Mouse (Mus musculus) E14TG2a.4 (cell line): Measurements from ENCODE around the gene Gpx7.
A peak's percentile ranks its signal among the peaks of the same experiment; 100 is the strongest.
"Not testable (repeated sequence)": the region's sequence is repeated elsewhere in the genome, so short reads cannot be mapped to it uniquely, and the experiment has no call there.

Source experiments
- H3K27me3 ChIP-seq: 2 replicates; pipeline ENCODE4 v1.6.1; 2014; ENCODE audit warnings: low read length, control low read depth; ENCODE audit not compliant: insufficient read depth
- H3K36me3 ChIP-seq: 2 replicates; pipeline ENCODE4 v1.6.1; 2014; ENCODE audit warnings: low read length, control low read depth; ENCODE audit not compliant: insufficient read depth
- H3K4me1 ChIP-seq: replicated peaks from 2 replicates; pipeline ENCODE4 v1.6.1; 2014; ENCODE audit warnings: low read depth, low read length, control low read depth
- H3K4me3 ChIP-seq: replicated peaks from 2 replicates; pipeline ENCODE4 v1.5.1; 2014; ENCODE audit warnings: mild to moderate bottlenecking, low read length
- H3K9me3 ChIP-seq: 2 replicates; pipeline ENCODE4 v1.6.1; 2014; ENCODE audit warnings: low read length, control low read depth
- CTCF ChIP-seq: conservative IDR thresholded peaks from 2 replicates; pipeline ENCODE4 v1.5.1; 2014; ENCODE audit warnings: low read length
- NANOG ChIP-seq: IDR thresholded peaks from 2 replicates; pipeline ENCODE4 v1.6.1; 2014; ENCODE audit warnings: borderline replicate concordance, low read length, mixed read lengths
- POU5F1 ChIP-seq: IDR thresholded peaks from 2 replicates; pipeline ENCODE4 v1.6.1; 2014; ENCODE audit warnings: low read length, borderline replicate concordance

Gpx7 gene

DNA sequence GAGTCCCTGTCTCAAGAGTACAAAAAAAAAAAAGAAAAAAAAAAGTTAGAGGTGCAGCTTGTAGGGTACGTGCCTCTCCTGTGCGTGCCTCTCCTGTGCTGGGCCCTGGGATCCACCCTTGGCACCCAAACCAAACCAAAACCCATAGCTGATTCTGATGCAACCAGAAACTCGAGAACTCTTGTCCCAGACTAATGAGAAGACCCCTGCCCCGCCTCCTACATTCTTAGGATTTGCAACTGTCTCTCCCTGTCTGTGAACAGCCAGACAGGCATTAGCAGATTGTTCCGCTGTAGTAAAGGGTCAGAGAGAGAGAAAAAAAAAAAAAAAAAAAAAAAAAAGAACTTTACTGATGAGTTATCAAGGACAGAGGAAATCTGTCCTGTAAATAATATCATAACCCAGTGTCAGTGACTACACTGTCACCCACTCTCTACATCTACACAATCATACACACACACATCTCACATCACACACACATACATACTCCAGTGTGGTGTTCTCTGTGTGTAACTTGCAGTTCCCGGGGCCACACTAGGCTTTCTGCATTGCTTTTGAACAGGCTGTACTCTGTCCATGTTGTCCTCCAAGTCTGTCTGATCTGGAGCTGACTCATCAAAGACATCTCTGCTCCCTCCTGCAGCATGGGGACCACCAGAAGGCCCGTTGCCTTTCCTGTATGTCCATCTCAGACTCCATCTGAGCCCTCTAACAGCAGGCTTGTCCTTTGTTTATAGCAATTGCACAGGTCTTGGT, 43.2 kb downstream of the Gpx7 start:
- H3K4me3 ChIP-seq, result peak overlapping the region; percentile 60
- no peaks in the 10 kb centered on the region for H3K36me3 ChIP-seq
- H3K9me3 ChIP-seq, result no peaks in the 10 kb centered on the region
- no peak for TF ChIP-seq CTCF
- TF ChIP-seq NANOG, result no peak
- no peak for TF ChIP-seq POU5F1
- H3K4me1 ChIP-seq, result peaks cover 81% of the 10 kb centered on the region
- no peaks in the 10 kb centered on the region for H3K27me3 ChIP-seq

DNA sequence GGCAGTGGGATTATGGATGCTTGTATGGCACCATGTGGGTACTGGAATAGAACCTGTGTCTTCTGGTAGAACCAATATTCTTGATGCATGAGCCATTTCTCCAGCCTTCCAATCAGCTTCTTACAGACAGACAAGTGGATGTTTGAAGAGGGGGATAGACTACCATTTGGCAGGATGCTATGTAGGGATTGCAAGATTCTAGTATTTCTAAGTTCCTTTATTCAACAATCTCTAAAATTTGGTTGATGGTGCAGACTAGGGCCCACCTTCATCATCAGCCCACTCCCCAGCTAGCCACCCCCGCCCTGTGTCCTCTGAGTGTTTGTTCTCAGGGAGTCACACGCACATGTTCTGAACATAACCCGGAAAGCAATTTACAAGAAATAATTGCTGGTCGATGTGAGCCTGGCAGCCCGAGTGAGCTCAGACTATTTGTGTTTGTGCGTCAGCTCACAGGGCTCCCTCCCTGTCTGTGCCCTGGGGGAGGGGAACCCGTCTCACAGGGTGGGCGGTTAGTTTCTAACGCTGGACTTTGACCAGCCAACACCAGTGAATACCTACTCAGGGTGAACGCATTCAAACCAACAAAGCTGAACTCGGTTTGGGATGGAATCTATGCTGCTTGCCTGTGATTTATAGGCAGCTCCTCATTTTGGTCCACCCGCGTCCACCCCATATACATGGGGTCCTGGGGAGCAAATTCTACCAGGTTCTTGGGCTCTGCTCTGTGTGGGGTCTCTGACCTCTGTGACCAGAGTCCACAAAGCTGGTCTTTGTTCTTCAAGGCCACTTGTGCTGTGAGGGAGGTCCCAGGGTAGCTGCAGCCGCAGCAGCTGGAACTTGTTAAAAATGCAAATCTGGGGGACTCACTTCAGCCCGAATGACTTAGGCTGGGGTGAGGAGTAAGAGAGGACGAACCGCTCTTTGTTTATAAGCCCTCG, 44.2 kb downstream of the Gpx7 start:
- H3K4me1 ChIP-seq, result peaks cover 79% of the 10 kb centered on the region
- no peaks in the 10 kb centered on the region for H3K36me3 ChIP-seq
- TF ChIP-seq CTCF (no peak), POU5F1 (no peak), NANOG (no peak)
- peak overlapping the region; percentile 60 for H3K4me3 ChIP-seq
- no peaks in the 10 kb centered on the region; the same call in 1 of the 2 replicates for H3K27me3 ChIP-seq
- H3K9me3 ChIP-seq, result no peaks in the 10 kb centered on the region

DNA sequence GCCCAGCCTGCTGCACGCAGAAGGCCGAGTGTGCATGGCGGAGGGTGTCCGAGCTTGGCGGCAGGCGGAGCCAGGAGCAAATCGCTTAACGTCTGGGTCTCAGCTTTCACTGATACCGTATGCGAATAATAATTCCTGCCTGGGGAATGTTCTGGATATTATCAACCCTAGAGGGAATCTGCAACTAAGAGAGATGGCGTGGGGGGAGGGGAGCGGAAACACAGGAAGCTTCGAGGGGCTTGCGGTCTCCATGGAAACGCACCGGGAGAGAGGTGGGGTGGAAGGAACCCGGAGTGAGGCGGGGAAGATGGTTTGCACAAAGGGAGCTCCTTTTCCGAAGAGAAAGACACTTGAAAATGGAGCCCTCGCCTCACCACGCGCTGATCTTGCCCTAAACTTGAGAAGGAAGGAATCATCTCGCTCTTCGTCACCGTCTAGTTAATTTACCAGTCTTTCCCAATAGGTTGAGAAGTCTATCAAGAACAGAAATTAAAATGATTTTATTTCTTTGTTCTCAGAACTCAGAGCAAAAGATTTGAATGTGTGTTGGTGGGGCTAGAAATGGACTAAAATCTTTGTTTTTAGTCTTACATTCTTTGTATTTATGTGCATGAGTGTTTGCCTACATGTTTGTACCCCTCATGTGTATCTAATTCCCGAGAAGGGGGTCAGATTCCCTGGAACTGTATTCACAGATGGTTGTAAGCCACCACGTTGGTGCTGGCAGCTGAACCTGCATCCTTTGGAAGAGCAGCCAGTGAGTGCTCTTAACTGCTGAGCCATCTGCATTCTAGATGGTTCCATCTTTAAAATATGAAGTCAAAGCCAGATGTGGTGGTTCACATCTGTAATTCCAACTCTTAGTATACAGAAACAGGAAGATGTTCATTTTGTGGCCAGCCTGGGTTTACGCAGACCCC, 46.4 kb downstream of the Gpx7 start:
- peak overlapping the region; percentile 45 for H3K4me3 ChIP-seq
- TF ChIP-seq CTCF (no peak), NANOG (no peak), POU5F1 (no peak)
- H3K36me3 ChIP-seq, result no peaks in the 10 kb centered on the region
- peaks cover 79% of the 10 kb centered on the region for H3K4me1 ChIP-seq
- H3K9me3 ChIP-seq, result no peaks in the 10 kb centered on the region
- H3K27me3 ChIP-seq, result peaks cover 10% of the 10 kb centered on the region

GRCm38 (mm10) chr4:108358498-108358897, 48.3 kb downstream of the Gpx7 start:
- Histone ChIP-seq H3K4me3 (no peak overlapping the region), H3K4me1 (peaks cover 71% of the 10 kb centered on the region), H3K27me3 (peaks cover 10% of the 10 kb centered on the region), H3K36me3 (no peaks in the 10 kb centered on the region), H3K9me3 (no peaks in the 10 kb centered on the region)
- TF ChIP-seq POU5F1 (no peak), CTCF (no peak), NANOG (no peak)

- H3K27me3 ChIP-seq, result peaks cover 10% of the 10 kb centered on the region
- H3K9me3 ChIP-seq, result no peaks in the 10 kb centered on the region
- TF ChIP-seq CTCF (no peak), NANOG (no peak), POU5F1 (no peak)
- H3K4me3 ChIP-seq, result no peak overlapping the region
- no peaks in the 10 kb centered on the region for H3K36me3 ChIP-seq
- H3K4me1 ChIP-seq, result peaks cover 60% of the 10 kb centered on the region
Measured at GRCm38 (mm10) chr4:108357458-108357857, 49.3 kb downstream of the Gpx7 start.

GRCm38 (mm10) chr4:108353591-108353990, 53.2 kb downstream of the Gpx7 start:
- H3K36me3 ChIP-seq, H3K4me3 ChIP-seq, H3K9me3 ChIP-seq: not testable (repeated sequence)
- peaks cover 10% of the 10 kb centered on the region for H3K27me3 ChIP-seq
- H3K4me1 ChIP-seq, result peaks cover 52% of the 10 kb centered on the region

- no peaks in the 10 kb centered on the region; the same call in 1 of the 2 replicates for H3K27me3 ChIP-seq
- TF ChIP-seq NANOG, result no peak
- no peak for TF ChIP-seq CTCF
- no peak for TF ChIP-seq POU5F1
- peak overlapping the region; percentile 54 for H3K4me3 ChIP-seq
- H3K4me1 ChIP-seq, result peaks cover 58% of the 10 kb centered on the region
- no peaks in the 10 kb centered on the region for H3K36me3 ChIP-seq
- H3K9me3 ChIP-seq, result no peaks in the 10 kb centered on the region
Measured at GRCm38 (mm10) chr4:108350819-108351218, 55.9 kb downstream of the Gpx7 start.
